Mouse (Mus musculus): Measurements from ENCODE around the gene Nktr. TPM values are rescaled to one million over a fixed set of nuclear protein-coding genes. Genes with fewer than 3 reads are reported as not detected.

Nktr gene
- 1 to 10 TPM in 1 of 2 experiments, under 1 TPM in 1; 0.67 to 7.5 TPM for polyA plus RNA-seq (2012; fragmentation: generic; extraction: Trizol)

DNA sequence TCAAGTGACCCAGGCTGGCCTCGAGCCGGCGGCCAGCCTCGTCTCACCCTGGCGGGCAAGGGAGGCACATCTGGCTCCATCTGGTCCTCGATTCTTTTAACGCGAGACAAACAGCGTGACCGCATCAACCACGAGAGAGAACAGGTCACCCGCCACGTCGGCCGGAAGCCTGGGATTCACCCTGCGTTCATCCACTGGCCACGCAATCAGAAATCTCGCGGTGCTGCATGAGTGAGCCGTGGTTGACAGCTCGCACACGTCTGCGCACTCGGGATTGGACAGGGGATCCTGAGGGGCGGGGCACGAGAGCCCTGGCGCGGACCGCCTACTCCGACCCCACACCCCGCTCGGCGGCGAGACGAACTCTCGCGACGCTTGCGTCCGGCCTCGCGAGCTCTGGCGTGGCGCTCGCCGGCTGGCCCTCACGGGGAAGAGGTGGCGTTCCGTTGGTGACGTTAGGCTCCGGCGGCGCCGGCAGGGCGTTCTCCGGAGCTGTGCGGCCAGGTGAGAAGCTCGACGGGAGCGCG lies at the start of gene Nktr:
Gene Nktr, plus strand, starts transcription at position 378 of the 527 bp plus-strand sequence.

DNA sequence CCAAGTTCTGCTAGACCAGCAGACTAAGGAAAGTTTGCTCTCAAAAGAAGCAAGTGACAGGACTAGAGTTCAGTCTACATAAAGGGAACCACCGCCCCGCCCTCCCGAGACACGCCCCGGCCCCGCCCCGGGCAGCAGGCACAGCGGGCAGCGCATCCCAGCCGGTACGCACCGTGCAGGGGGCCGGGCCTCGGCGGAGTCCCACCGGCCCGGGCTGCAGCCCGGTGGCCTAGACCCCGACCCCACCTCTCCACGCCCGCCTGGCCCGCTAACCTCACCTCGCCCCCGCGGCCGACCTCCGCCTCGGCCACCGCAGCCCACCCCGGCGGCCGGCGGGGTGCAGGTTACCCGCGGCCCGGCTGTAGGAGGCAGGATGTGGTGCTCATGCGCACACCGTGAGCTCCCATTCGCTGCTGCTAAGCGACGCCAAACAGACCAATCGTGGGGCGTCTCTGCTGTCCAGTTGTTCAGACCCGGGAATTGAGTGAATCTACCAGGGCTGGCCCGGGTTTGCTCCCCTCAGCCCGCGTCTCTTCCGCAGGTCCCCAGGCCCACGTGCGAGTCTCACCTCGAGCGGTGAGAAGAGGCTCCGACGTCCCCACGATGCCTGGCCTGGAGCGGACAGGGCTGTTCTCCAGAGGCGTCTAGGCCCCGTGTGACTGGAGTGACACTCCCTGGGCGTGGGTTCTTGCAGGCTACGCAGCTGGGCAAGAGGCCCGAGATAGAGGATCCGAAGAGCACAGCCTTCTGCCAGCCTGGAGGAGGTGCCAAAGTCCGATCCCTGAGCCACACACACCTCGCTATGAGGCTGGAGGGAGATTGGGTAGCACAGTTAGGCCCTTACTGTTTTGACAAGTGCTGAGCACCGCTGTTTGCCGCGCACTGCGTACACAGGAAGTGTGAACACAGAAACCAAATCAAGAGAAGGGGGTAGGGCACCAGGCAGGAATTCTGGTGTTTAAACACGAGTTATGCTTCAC lies 14.0 kb upstream of the Nktr start, which contains the start of gene Sec22c:
Gene Sec22c, minus strand, starts transcription at position 845 of the 980 bp plus-strand sequence.

DNA sequence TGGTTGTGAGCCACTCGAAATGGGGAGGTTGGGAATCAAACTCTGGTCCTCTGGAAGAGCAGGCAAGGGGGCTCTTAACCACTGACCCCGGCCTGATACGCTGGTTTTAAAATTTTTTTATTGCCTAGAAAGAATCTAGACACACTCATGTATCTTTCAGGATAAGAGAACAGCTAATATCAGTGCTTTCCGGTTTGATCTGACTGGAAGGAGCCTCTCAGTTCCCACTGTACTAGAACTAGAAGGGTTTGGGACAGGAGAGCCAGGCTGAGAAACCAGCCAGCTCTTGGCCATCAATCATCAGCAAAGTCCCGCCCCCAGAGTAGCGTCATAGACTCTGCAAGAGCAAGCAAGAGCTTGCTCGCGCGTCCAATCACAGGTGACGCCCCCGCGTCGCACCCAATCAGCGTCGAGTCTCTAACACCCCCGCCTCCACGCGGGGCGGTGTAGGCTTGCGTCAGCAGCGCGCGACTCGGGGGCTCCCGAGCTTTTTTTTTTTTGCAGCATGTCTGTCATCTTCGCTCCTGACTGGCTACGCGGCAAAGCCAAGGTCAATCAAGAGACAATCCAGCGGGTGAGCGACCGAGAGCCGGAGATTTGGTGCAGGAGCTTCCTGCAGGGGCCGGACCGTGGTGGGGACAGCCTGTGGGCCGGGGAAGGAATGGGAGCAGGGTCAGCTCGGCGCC lies 8.9 kb upstream of the Nktr start, which contains the start of gene Ss18l2:
Gene Ss18l2, plus strand, starts transcription at position 432 of the 686 bp plus-strand sequence.

DNA sequence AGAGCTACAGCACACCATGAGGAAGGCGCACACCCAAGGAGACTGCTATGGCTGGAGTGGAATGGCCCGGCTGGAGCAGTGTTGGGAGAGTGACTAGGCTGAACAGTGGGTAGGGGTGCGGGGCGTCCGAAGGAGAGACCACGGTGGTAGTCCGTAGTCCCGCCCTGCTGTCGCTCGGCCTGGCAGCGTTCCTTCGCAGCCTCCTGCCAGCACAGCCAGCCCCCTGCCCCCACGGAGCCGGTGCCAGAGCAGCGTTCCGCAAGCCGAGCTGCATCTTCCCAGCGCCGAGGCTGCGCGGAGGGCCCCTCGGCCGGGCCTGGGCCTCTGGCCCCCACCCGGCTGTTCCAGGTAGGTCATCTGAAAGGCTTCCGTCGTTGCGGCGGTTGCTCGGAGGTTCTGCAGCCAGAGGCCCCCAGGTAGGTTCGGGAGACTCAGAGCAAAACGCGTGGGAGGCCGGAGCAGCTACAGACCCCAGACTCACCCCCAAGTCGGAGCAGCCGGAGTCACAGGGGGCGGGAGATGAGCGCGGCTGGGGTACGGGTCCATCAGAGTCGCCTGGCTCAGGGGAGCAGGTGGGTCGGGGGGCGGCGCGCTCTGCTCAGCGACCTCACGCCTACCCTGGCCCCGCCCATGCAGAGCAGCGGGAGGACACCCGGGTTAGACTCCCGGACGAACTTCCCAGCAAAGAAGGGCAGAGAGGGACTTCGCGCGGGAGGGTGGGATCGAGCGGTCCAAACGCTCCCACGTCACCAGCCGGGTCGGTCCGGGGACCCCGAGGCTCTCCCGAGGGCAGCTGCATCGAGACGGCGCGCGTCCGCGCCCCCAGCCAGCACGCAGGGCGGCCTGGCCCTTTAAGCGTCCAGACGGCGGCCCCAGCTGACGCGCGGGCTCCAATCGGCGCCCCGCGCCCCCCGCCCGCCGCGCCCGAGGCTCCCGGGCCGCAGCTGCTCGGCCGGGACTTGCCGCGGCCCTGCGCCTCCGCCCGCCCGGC lies 40.4 kb downstream of the Nktr start, which contains the start of gene Zfp651:
Gene Zfp651, plus strand, starts transcription at position 240 of the 991 bp plus-strand sequence.

DNA sequence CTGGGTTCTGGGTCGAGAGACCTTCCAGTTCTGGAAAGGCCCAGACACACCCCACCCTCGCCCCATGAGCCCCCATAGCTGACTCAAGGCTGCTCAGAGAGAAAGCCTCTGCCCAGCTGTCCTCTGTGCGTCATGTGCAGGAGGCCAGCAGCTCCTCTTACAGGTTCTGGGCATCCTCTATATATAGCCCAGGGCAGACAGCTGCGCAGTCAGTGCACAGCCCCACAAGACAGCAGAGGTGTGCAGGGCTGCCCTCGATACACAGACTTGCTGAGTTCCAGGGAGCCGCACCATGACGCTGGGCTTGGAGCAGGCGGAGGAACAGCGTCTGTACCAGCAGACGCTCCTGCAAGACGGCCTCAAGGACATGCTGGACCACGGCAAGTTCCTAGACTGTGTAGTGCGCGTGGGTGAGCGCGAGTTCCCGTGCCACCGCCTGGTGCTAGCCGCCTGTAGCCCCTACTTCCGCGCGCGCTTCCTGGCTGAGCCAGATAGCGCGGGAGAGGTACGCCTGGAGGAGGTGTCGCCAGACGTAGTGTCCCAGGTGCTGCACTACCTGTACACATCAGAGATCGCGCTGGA lies 58.6 kb downstream of the Nktr start, which contains the start of gene Klhl40:
Gene Klhl40, plus strand, starts transcription at position 124 of the 582 bp plus-strand sequence.

GRCm38 (mm10) chr9:121791757-121792521 lies 73.0 kb downstream of the Nktr start, which contains the start of gene Hhatl:
TSS of gene Hhatl (minus strand) at chr9:121792507.

Other genes with a start within 250 kb of the Nktr start
- gene Cck, start 223.5 kb upstream of the Nktr start, polyA plus RNA-seq (2012; fragmentation: generic; extraction: Trizol): under 1 TPM in 1 of 2 experiments, not detected in 1; 0.63 TPM
- not detected for gene Lyzl4, start 77.1 kb upstream of the Nktr start, polyA plus RNA-seq (2012; fragmentation: generic; extraction: Trizol)
- gene Vipr1, start 76.5 kb upstream of the Nktr start, polyA plus RNA-seq (2012; fragmentation: generic; extraction: Trizol): under 1 TPM; 0.01 to 0.15 TPM
- gene Sec22c, start 13.7 kb upstream of the Nktr start, polyA plus RNA-seq (2012; fragmentation: generic; extraction: Trizol): 1 to 10 TPM; 2.2 to 6.3 TPM
- 10 to 100 TPM in 1 of 2 experiments, 1 to 10 TPM in 1; 8.8 to 31.3 TPM for gene Ss18l2, start 8.8 kb upstream of the Nktr start, polyA plus RNA-seq (2012; fragmentation: generic; extraction: Trizol)
- gene Zfp651, start 40.2 kb downstream of the Nktr start, polyA plus RNA-seq (2012; fragmentation: generic; extraction: Trizol): 10 to 100 TPM; 11.7 to 45.0 TPM
- gene Klhl40, start 58.4 kb downstream of the Nktr start, polyA plus RNA-seq (2012; fragmentation: generic; extraction: Trizol): under 1 TPM; 0.01 to 0.11 TPM
- gene Hhatl, start 73.3 kb downstream of the Nktr start, polyA plus RNA-seq (2012; fragmentation: generic; extraction: Trizol): under 1 TPM; 0.04 to 0.13 TPM
- 1 to 10 TPM in 1 of 2 experiments, under 1 TPM in 1; 0.05 to 1.0 TPM for gene Ccdc13, start 120.3 kb downstream of the Nktr start, polyA plus RNA-seq (2012; fragmentation: generic; extraction: Trizol)
- gene Higd1a, start 139.2 kb downstream of the Nktr start, polyA plus RNA-seq (2012; fragmentation: generic; extraction: Trizol): 10 to 100 TPM; 24.0 to 61.0 TPM
- gene Ackr2, start 179.2 kb downstream of the Nktr start, polyA plus RNA-seq (2012; fragmentation: generic; extraction: Trizol): under 1 TPM in 1 of 2 experiments, not detected in 1; 0.05 TPM
- under 1 TPM in 1 of 2 experiments, not detected in 1; 0.02 TPM for gene Cyp8b1, start 197.1 kb downstream of the Nktr start, polyA plus RNA-seq (2012; fragmentation: generic; extraction: Trizol)
- 1 to 10 TPM in 1 of 2 experiments, not detected in 1; 4.5 TPM for gene Fam198a, start 231.8 kb downstream of the Nktr start, polyA plus RNA-seq (2012; fragmentation: generic; extraction: Trizol)

Data from C3H10T1/2 (cell line).